Mouse (Mus musculus) heart, postnatal 0 days (tissue): Measurements from ENCODE around the gene Pole4.

Experiments
- CTCF ChIP-seq: IDR thresholded peaks from 2 replicates; pipeline ENCODE4 v1.5.1; 2016; ENCODE audit warnings: antibody characterized with exemption, control low read depth, low read depth
- EP300 ChIP-seq: IDR thresholded peaks from 2 replicates; pipeline ENCODE4 v1.6.1; 2016; ENCODE audit warnings: antibody characterized with exemption, low read depth

- peak; percentile 79 for TF ChIP-seq CTCF
- TF ChIP-seq EP300: no peak
These were observed 35.1 kb upstream of the Pole4 start for GRCm38 (mm10) chr6:82740269-82740668.
